Mouse (Mus musculus) liver, postnatal 0 days (tissue): ENCODE results near the gene Ptges3.
"Not testable (repeated sequence)": the region's sequence is repeated elsewhere in the genome, so short reads cannot be mapped to it uniquely, and the experiment has no call there.

Experiments
- CTCF ChIP-seq: sonication (generic); IDR thresholded peaks from 2 replicates; pipeline ENCODE4 v1.5.1; 2016; ENCODE audit warnings: antibody characterized with exemption, low read depth
- EP300 ChIP-seq: IDR thresholded peaks from 2 replicates; pipeline ENCODE4 v1.6.1; 2016; ENCODE audit warnings: antibody characterized with exemption, low read depth, mild to moderate bottlenecking

- not testable (repeated sequence) for TF ChIP-seq CTCF, EP300
These were observed 6.6 kb upstream of the Ptges3 start for GRCm38 (mm10) chr10:128052136-128052535.
